Mouse (Mus musculus): Measurements from ENCODE around the gene Col23a1.

GRCm38 (mm10) chr11:51515346-51515745 lies 225.6 kb downstream of the Col23a1 start:
- TF ChIP-seq CTCF (IDR thresholded peaks at IDR 0.05; ENCODE audit: borderline replicate concordance, insufficient read depth, low read length) = no peak
- no peak for TF ChIP-seq POLR2A (IDR thresholded peaks at IDR 0.05; ENCODE audit: low read depth, low read length)

Measured in embryonic fibroblast, embryonic 13.5 days (primary cell).